Mouse (Mus musculus) lung, adult 2 months (tissue): ENCODE measurements around the gene Tex21.

Source experiments
- CTCF ChIP-seq: fragments of 200-500 bp; IDR thresholded peaks from 2 replicates; pipeline ENCODE4 v1.5.1; 2011; ENCODE audit warnings: mild to moderate bottlenecking, low read length, control low read depth; ENCODE audit not compliant: insufficient read depth
- POLR2A ChIP-seq: fragments of 200-500 bp; IDR thresholded peaks from 2 replicates; pipeline ENCODE4 v1.6.1; 2011; ENCODE audit warnings: low read depth, mild to moderate bottlenecking, control low read depth, low read length, borderline replicate concordance; ENCODE audit errors: extremely low read depth

- no peak for TF ChIP-seq CTCF
- TF ChIP-seq POLR2A, result no peak
Observed at GRCm38 (mm10) chr12:76180442-76180841, 66.1 kb downstream of the Tex21 start.
